Mouse (Mus musculus): ENCODE data around the gene Ralb. TPM values are rescaled to one million over a fixed set of nuclear protein-coding genes. Genes with fewer than 3 reads are reported as not detected.

The Ralb gene
- 30.9 and 31.8 TPM in 2 replicates for polyA plus RNA-seq (2015; fragmentation: Nextera tagmentation; extraction: Ambion mirVana)

DNA sequence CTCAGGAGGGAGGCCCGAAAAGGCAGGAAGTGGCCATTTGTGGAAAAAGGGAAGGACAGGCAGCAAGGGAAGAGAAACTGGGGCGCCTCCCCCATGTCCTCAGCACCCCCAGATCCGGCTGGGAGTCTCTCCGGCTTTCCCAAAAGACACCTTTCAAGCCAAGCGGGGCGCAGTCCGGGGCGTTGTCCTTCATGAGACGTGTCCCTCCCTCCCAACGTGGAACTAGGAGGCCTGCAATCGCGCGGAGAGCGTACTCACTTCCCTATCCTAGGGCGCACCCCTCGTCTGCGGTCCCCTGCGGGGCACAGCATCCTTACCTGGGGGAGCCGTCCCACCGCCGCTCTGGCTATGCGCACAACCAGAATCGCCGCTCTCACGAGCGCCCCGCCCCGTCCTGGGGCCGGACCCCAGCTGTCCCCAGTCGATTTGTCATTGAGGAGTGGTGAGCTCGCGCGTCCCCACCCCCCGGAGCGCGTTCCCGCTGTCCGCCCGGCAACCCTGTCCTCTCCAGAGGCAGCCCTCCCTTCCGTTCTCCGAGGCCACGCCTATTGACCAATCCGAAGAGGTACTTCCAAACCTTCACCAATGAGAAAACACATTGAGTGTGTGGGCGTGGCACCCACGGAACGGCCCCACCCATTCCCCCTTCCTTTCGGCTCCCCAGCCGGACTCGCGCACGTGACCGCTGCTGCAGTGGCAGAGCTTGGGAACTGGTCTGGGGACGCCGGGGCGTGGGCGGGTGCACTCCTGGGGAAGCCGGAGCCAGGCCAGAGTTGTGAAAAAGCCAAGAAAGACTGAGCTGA lies at the start of gene Ralb:
Gene Ralb (minus strand): TSS at position 535 of the 803 bp plus-strand sequence.
- Histone ChIP-seq H3K4me1 (ENCODE audit: insufficient read depth) (peaks cover 27% of the 10 kb centered on the region), H3K27me3 (ENCODE audit: insufficient read depth, low read length) (no peaks in the 10 kb centered on the region), H3K4me2 (ENCODE audit: low read depth, low read length) (peak within 1 kb of the TSS; percentile 65), H3K9me3 (ENCODE audit: low read length) (no peaks in the 10 kb centered on the region), H3K36me3 (replicated peaks; ENCODE audit: insufficient read depth, low read length) (peaks cover 6% of the 10 kb centered on the region; the same call in 1 of the 2 replicates), H3K4me3 (ENCODE audit: low read depth, low read length) (peak within 1 kb of the TSS; percentile 76), H3K27ac (ENCODE audit: low read depth) (peak within 1 kb of the TSS; percentile 95), H3K9ac (replicated peaks) (peak within 1 kb of the TSS; percentile 85)
- TF ChIP-seq EP300 (IDR thresholded peaks at IDR 0.05; ENCODE audit: low read depth) (0 out of 2 replicates have a peak, but pooled peaks have one; percentile 34), CTCF (IDR thresholded peaks at IDR 0.05; ENCODE audit: low read depth) (no peak)
- under 1% methylated on average over 56 of the region's 57 CpGs for WGBS (ENCODE audit: insufficient replicate concordance)
- peak; percentile 93 for DNase-seq
- peak; percentile 98 for ATAC-seq

DNA sequence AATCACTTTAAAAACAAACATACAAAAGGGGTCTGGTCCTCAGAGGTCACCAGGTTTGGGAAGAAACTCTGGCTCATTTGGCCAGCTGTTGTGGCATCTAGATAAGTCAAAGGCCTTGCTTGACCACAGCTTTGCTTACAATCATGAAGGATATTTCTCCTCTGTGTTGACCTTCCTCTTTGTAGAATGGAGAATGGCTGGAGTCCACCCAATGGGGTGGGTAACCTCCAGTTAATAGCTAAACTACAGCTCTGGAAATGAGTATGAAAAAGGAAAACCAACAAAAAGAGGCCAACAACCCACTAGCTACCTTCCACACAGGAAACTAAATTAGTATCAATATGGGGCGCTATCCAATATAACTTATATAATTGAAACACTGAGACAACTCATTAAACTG lies 47.1 kb upstream of the Ralb start:
- TF ChIP-seq EP300 (IDR thresholded peaks at IDR 0.05; ENCODE audit: low read depth) = no peak
- no peak overlapping the region for H3K4me2 ChIP-seq (ENCODE audit: low read depth, low read length)
- H3K36me3 ChIP-seq (replicated peaks; ENCODE audit: insufficient read depth, low read length) = no peaks in the 10 kb centered on the region
- ATAC-seq (peak; percentile 25; the same call in 1 of the 2 replicates), DNase-seq (no peak)
- H3K9me3 ChIP-seq (ENCODE audit: low read length) = no peaks in the 10 kb centered on the region
- no peak overlapping the region for H3K27ac ChIP-seq (ENCODE audit: low read depth)
- 86% methylated on average over 1 of the region's 1 CpGs for WGBS (ENCODE audit: insufficient replicate concordance)
- H3K4me1 ChIP-seq (ENCODE audit: insufficient read depth) = no peaks in the 10 kb centered on the region
- H3K9ac ChIP-seq (replicated peaks) = no peak overlapping the region
- H3K27me3 ChIP-seq (ENCODE audit: insufficient read depth, low read length) = no peaks in the 10 kb centered on the region
- no peak overlapping the region for H3K4me3 ChIP-seq (ENCODE audit: low read depth, low read length)

DNA sequence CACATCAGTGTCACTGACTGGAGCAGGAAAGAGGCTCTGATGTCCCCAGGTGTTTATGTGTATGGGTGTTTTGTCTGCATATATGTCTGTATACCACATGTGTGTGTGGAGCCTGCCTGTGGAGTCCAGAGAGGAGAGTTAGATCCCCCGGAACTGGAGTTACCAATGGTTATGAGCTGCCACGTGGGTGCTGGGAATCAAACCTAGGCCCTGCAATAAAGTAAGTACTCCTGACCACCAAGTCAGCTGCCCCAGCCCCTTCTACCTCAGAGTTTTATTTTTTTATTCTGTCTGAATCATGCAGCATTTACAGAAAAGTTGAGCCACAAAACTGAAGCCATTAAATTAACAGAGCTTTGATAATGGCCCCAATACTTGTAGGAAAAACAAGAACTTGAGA lies 45.5 kb upstream of the Ralb start:
- no peak for TF ChIP-seq EP300 (IDR thresholded peaks at IDR 0.05; ENCODE audit: low read depth)
- TF ChIP-seq CTCF (IDR thresholded peaks at IDR 0.05; ENCODE audit: low read depth) = no peak
- Histone ChIP-seq H3K36me3 (replicated peaks; ENCODE audit: insufficient read depth, low read length) (no peaks in the 10 kb centered on the region), H3K4me1 (ENCODE audit: insufficient read depth) (no peaks in the 10 kb centered on the region), H3K4me3 (ENCODE audit: low read depth, low read length) (no peak overlapping the region), H3K9ac (replicated peaks) (no peak overlapping the region), H3K4me2 (ENCODE audit: low read depth, low read length) (no peak overlapping the region), H3K9me3 (ENCODE audit: low read length) (no peaks in the 10 kb centered on the region), H3K27me3 (ENCODE audit: insufficient read depth, low read length) (no peaks in the 10 kb centered on the region), H3K27ac (ENCODE audit: low read depth) (no peak overlapping the region)
- no peak for DNase-seq
- ATAC-seq = no peak
- WGBS (ENCODE audit: insufficient replicate concordance) = 90% methylated on average over 2 of the region's 2 CpGs

DNA sequence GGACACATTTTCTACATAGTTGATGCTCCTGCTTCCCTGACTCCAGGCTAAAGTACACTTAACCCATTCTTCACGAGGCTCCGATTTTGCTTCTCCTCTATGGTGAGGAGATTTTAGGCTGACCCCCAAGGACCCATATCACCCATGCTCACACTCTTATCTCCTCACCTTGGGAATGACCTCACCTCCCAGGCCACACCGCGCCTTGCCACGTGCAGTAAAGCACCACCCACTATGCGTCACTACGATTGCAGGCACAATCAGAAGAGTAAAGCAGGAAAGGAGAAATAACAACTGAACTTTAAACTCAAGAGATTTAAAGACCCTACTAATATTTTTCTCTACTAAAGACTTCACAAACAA lies 44.7 kb upstream of the Ralb start:
- Histone ChIP-seq H3K4me3 (ENCODE audit: low read depth, low read length) (no peak overlapping the region), H3K4me2 (ENCODE audit: low read depth, low read length) (no peak overlapping the region), H3K27me3 (ENCODE audit: insufficient read depth, low read length) (no peaks in the 10 kb centered on the region), H3K9ac (replicated peaks) (no peak overlapping the region), H3K36me3 (replicated peaks; ENCODE audit: insufficient read depth, low read length) (no peaks in the 10 kb centered on the region), H3K4me1 (ENCODE audit: insufficient read depth) (no peaks in the 10 kb centered on the region), H3K27ac (ENCODE audit: low read depth) (no peak overlapping the region), H3K9me3 (ENCODE audit: low read length) (no peaks in the 10 kb centered on the region)
- ATAC-seq (no peak), DNase-seq (no peak)
- TF ChIP-seq CTCF (IDR thresholded peaks at IDR 0.05; ENCODE audit: low read depth) (no peak), EP300 (IDR thresholded peaks at IDR 0.05; ENCODE audit: low read depth) (no peak)
- 87% methylated on average over 7 of the region's 7 CpGs for WGBS (ENCODE audit: insufficient replicate concordance)

- TF ChIP-seq EP300 (IDR thresholded peaks at IDR 0.05; ENCODE audit: low read depth) (no peak), CTCF (IDR thresholded peaks at IDR 0.05; ENCODE audit: low read depth) (peak; percentile 95)
- Histone ChIP-seq H3K4me1 (ENCODE audit: insufficient read depth) (no peaks in the 10 kb centered on the region), H3K36me3 (replicated peaks; ENCODE audit: insufficient read depth, low read length) (no peaks in the 10 kb centered on the region), H3K4me3 (ENCODE audit: low read depth, low read length) (no peak overlapping the region), H3K27me3 (ENCODE audit: insufficient read depth, low read length) (no peaks in the 10 kb centered on the region), H3K9ac (replicated peaks) (no peak overlapping the region), H3K27ac (ENCODE audit: low read depth) (no peak overlapping the region), H3K4me2 (ENCODE audit: low read depth, low read length) (no peak overlapping the region), H3K9me3 (ENCODE audit: low read length) (no peaks in the 10 kb centered on the region)
- WGBS (ENCODE audit: insufficient replicate concordance) = 65% methylated on average over 7 of the region's 7 CpGs
- DNase-seq (peak; percentile 72), ATAC-seq (peak; percentile 65)
Observed at GRCm38 (mm10) chr1:119548668-119549326, 44.2 kb upstream of the Ralb start.

- 77% methylated on average over 3 of the region's 3 CpGs for WGBS (ENCODE audit: insufficient replicate concordance)
- DNase-seq (no peak), ATAC-seq (no peak)
- TF ChIP-seq EP300 (IDR thresholded peaks at IDR 0.05; ENCODE audit: low read depth) (no peak), CTCF (IDR thresholded peaks at IDR 0.05; ENCODE audit: low read depth) (no peak)
- H3K4me2 ChIP-seq (ENCODE audit: low read depth, low read length) = no peak overlapping the region
- H3K9me3 ChIP-seq (ENCODE audit: low read length) = no peaks in the 10 kb centered on the region
- H3K4me1 ChIP-seq (ENCODE audit: insufficient read depth) = no peaks in the 10 kb centered on the region; the same call in 1 of the 2 replicates
- no peak overlapping the region for H3K4me3 ChIP-seq (ENCODE audit: low read depth, low read length)
- no peaks in the 10 kb centered on the region for H3K27me3 ChIP-seq (ENCODE audit: insufficient read depth, low read length)
- H3K27ac ChIP-seq (ENCODE audit: low read depth) = no peak overlapping the region
- H3K36me3 ChIP-seq (replicated peaks; ENCODE audit: insufficient read depth, low read length) = no peaks in the 10 kb centered on the region
- no peak overlapping the region for H3K9ac ChIP-seq (replicated peaks)
Observed at GRCm38 (mm10) chr1:119546490-119546889, 41.9 kb upstream of the Ralb start.

Measured in liver, postnatal 0 days (tissue).